Mouse (Mus musculus) C2C12 (cell line): Measurements from ENCODE around the gene Dbil5. TPM values are rescaled to one million over a fixed set of nuclear protein-coding genes. Genes with fewer than 3 reads are reported as not detected.

Experiments used
- H3K27me3 ChIP-seq: one replicate; pipeline ENCODE4 v1.6.1; 2011; ENCODE audit not compliant: control insufficient read depth, insufficient read depth, insufficient read length
- H3K36me3 ChIP-seq: one replicate; pipeline ENCODE4 v1.6.1; 2011; ENCODE audit not compliant: control insufficient read depth, insufficient read depth
- H3K4me3 ChIP-seq: one replicate; pipeline ENCODE4 v1.5.1; 2011; ENCODE audit warnings: mild to moderate bottlenecking, control low read depth; ENCODE audit not compliant: poor library complexity, insufficient read depth, severe bottlenecking
- H3K79me2 ChIP-seq: one replicate; pipeline ENCODE4 v1.6.1; 2011; ENCODE audit not compliant: control insufficient read depth, insufficient read depth
- H3K79me3 ChIP-seq: one replicate; pipeline ENCODE4 v1.6.1; 2011; ENCODE audit warnings: low read depth, control low read depth
- H3ac ChIP-seq: one replicate; pipeline ENCODE3; 2011; ENCODE audit warnings: low read depth; ENCODE audit not compliant: control insufficient read depth, insufficient read length
- CEBPB ChIP-seq: IDR thresholded peaks from one replicate; pipeline ENCODE4 v1.6.1; 2011; ENCODE audit warnings: low read depth, mild to moderate bottlenecking, control low read depth, moderate library complexity
- CTCF ChIP-seq: IDR thresholded peaks from one replicate; pipeline ENCODE4 v1.5.1; 2011; ENCODE audit not compliant: control insufficient read depth, insufficient read depth, insufficient read length
- FOSL1 ChIP-seq: IDR thresholded peaks from one replicate; pipeline ENCODE4 v1.8.0; 2011; ENCODE audit warnings: mild to moderate bottlenecking, low read length; ENCODE audit not compliant: poor library complexity, insufficient read depth, severe bottlenecking
- MAX ChIP-seq: IDR thresholded peaks from one replicate; pipeline ENCODE4 v1.6.1; 2011; ENCODE audit warnings: mild to moderate bottlenecking, control low read depth
- MYOD1 ChIP-seq: IDR thresholded peaks from one replicate; pipeline ENCODE4 v1.6.1; 2011; ENCODE audit warnings: low read depth; ENCODE audit not compliant: control insufficient read depth, insufficient read length
- MYOG ChIP-seq: IDR thresholded peaks from one replicate; pipeline ENCODE4 v1.6.1; 2011; ENCODE audit not compliant: control insufficient read depth, insufficient read length; ENCODE audit errors: extremely low read depth
- USF1 ChIP-seq: IDR thresholded peaks from one replicate; pipeline ENCODE4 v1.6.1; 2011; ENCODE audit warnings: low read depth, mild to moderate bottlenecking, control low read depth, moderate library complexity
- polyA plus RNA-seq: library from polyadenylated mRNA; unstranded; fragments of >200 nt; fragmentation: generic; extraction: Trizol; gene quantifications from one replicate; pipeline ENCODE4 v1.2.1, GENCODE M21; 2012; ENCODE audit warnings: missing spikeins

The Dbil5 gene
- polyA plus RNA-seq, 1 experiment = 0.46 TPM

- no peak for TF ChIP-seq MAX
- no peak for TF ChIP-seq MYOG
- no peak for TF ChIP-seq CTCF
- no peak for TF ChIP-seq CEBPB
- no peak for TF ChIP-seq MYOD1
- TF ChIP-seq USF1 = no peak
- no peak for TF ChIP-seq FOSL1
- H3K79me3 ChIP-seq = no peaks in the 10 kb centered on the region
- H3K79me2 ChIP-seq = no peaks in the 10 kb centered on the region
- H3K36me3 ChIP-seq = peaks cover 16% of the 10 kb centered on the region
- no peaks in the 10 kb centered on the region for H3K27me3 ChIP-seq
- no peak overlapping the region for H3ac ChIP-seq
- no peak overlapping the region for H3K4me3 ChIP-seq
These were observed 43.0 kb downstream of the Dbil5 start for GRCm38 (mm10) chr11:76260208-76261050.

- no peaks in the 10 kb centered on the region for H3K79me3 ChIP-seq
- no peak overlapping the region for H3K4me3 ChIP-seq
- H3K27me3 ChIP-seq = no peaks in the 10 kb centered on the region
- peaks cover 16% of the 10 kb centered on the region for H3K36me3 ChIP-seq
- H3K79me2 ChIP-seq = no peaks in the 10 kb centered on the region
- TF ChIP-seq FOSL1 (no peak), MAX (peak; percentile 15), CEBPB (peak; percentile 26), MYOG (no peak)
- H3ac ChIP-seq = no peak overlapping the region
These were observed 43.8 kb downstream of the Dbil5 start for GRCm38 (mm10) chr11:76261224-76261623.

- Histone ChIP-seq H3K4me3 (no peak overlapping the region), H3K79me2 (no peaks in the 10 kb centered on the region), H3K36me3 (peaks cover 16% of the 10 kb centered on the region), H3K79me3 (no peaks in the 10 kb centered on the region), H3K27me3 (no peaks in the 10 kb centered on the region), H3ac (no peak overlapping the region)
- TF ChIP-seq MYOD1 (no peak), CEBPB (no peak), MYOG (no peak), MAX (no peak), FOSL1 (no peak), CTCF (no peak), USF1 (no peak)
These were observed 45.4 kb downstream of the Dbil5 start for GRCm38 (mm10) chr11:76262611-76263351.

GRCm38 (mm10) chr11:76267550-76267949 is 50.1 kb downstream of the Dbil5 start:
- no peaks in the 10 kb centered on the region for H3K79me3 ChIP-seq
- H3K79me2 ChIP-seq = no peaks in the 10 kb centered on the region
- H3ac ChIP-seq = no peak overlapping the region
- peaks cover 26% of the 10 kb centered on the region for H3K36me3 ChIP-seq
- no peak overlapping the region for H3K4me3 ChIP-seq
- H3K27me3 ChIP-seq = no peaks in the 10 kb centered on the region
- TF ChIP-seq CTCF (no peak), MAX (no peak), CEBPB (no peak), USF1 (no peak), MYOD1 (no peak)

GRCm38 (mm10) chr11:76268001-76268459 is 50.6 kb downstream of the Dbil5 start:
- TF ChIP-seq MYOD1 (no peak), CTCF (no peak), CEBPB (no peak), MAX (no peak), USF1 (no peak)
- no peak overlapping the region for H3ac ChIP-seq
- peaks cover 29% of the 10 kb centered on the region for H3K36me3 ChIP-seq
- no peak overlapping the region for H3K4me3 ChIP-seq
- H3K79me2 ChIP-seq = no peaks in the 10 kb centered on the region
- H3K79me3 ChIP-seq = no peaks in the 10 kb centered on the region
- no peaks in the 10 kb centered on the region for H3K27me3 ChIP-seq

Other genes with a start within 250 kb of the Dbil5 start
- not detected for gene 1700016K19Rik, start 217.7 kb upstream of the Dbil5 start, polyA plus RNA-seq
- 8.0 TPM for gene Rflnb, start 189.8 kb upstream of the Dbil5 start, polyA plus RNA-seq
- gene Vps53, start 38.0 kb upstream of the Dbil5 start, polyA plus RNA-seq = 29.2 TPM
- gene Fam57a, start 37.9 kb upstream of the Dbil5 start, polyA plus RNA-seq = 21.4 TPM
- 19.4 TPM for gene Gemin4, start 56 bp downstream of the Dbil5 start, polyA plus RNA-seq
- 20.9 TPM for gene Mrm3, start 26.1 kb downstream of the Dbil5 start, polyA plus RNA-seq
- 34.2 TPM for gene Glod4, start 26.1 kb downstream of the Dbil5 start, polyA plus RNA-seq
- gene Nxn, start 181.5 kb downstream of the Dbil5 start, polyA plus RNA-seq = 85.5 TPM
- 105 TPM for gene Timm22, start 189.3 kb downstream of the Dbil5 start, polyA plus RNA-seq